Mouse (Mus musculus): ENCODE measurements around the gene Zbtb9.

Gene Zbtb9

DNA sequence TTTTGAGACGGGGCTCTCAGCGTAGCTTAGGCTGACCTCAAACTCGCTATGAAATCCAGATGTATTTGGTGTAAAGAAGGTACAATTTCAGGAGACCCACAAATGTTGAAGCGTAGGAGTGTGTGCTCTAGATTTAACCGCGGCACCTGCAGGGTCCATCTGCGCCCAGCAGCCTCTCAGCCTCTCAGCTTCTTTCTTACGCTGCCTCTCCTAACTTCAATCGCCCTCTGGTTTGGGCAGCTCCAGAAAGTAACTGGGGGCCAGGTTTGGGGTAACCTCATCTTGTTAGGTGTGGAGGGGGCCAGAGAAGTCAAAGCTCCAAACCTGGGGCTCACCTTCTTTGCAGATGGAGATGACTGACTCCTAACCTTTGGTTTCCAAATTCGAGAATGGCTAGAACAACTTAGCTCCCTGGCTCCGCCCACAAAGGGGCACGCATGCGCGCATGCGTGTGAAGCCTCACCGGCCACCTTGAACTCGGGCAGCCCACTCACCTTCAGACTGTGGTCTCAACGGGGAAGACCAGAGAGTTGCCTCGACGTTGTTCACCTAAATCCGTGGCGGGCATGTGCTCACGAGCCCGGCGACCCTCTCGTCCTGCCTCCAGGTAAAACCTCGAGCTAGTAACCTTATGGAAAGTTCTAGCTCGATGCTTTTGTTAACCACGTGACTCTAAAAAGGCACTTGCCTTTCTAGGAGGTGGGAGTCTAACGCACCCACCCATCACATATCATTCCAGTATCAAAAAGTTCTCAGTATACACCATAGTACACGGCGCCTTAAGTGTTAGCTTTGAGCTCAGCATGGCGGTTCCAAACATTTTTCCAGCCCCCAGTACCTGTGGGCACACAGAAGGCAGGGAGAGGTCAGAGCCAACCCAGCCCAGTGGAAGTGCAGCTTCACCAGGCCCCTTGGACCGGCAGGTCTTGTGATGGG, 44.9 kb downstream of the Zbtb9 start:
- peak; percentile 84 to 91 for DNase-seq

DNA sequence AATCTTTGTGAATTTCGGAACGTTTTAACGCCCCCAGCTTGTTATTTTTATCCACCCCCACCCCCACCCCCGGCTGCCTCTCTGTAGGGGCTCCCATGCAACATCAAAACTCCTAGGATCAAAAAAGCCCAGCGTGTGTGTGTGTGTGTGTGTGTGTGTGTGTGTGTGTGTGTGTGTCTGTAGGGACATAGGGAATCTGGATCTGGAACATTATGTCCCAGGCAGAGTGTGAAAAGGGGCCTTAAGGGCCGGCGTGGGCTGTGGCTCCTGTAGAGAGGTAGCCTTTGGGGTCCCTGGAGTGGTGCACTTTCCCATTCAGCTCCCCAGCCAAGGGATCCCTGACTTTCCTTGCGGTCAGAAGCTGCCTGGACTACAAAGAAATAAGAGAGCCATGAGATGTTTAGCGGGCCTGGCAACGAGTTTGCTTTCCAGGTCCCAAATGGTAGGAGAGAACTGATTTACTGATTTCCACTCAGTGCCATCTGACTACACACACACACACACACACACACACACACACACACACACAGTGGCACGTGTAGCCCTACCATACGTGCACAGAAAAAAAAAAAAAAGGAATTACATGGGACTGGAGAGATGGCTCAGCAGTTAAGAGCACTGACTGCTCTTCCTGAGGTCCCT, 45.7 kb downstream of the Zbtb9 start:
- no peak for DNase-seq

DNA sequence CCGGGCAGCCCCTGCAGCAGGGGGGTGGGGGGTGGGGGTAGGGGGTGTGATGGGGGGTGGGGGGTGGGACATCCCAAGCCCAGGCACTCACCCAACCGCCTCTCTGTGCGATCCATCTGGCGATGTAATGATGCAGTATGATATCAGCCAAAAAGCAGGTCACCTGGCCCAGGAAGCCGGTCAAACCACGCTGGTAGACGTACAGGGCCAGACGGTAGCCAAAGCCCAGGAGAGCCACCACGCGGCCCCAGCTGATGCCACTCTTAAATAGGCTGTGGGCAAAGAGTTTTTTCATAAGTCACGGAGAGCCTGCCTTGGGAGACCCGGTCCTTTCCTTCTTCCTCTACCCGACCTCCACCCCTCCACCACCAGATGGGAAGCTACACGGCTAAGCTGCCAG, 48.1 kb downstream of the Zbtb9 start:
- DNase-seq = no peak

DNA sequence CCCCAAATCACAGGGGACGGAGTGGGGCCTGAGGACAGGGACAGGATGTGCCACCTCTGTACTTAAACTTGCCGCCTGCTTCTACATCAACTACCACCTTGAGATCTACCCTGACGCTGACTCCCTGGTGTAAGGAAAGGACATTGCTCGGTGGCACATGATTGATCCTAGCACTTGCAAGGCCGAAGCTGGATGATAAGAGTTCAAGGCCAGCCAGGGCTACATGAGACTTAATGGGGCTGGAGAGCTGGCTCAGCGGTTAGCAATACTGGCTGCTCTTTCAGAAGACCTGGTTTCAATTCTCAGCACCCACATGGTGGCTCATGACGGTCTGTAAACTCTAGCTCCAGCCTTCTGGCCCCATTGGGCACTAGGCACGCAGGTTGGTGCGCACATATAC, 48.8 kb downstream of the Zbtb9 start:
- DNase-seq = no peak

GRCm38 (mm10) chr17:27023342-27023741, 50.4 kb downstream of the Zbtb9 start:
- no peak for DNase-seq

DNA sequence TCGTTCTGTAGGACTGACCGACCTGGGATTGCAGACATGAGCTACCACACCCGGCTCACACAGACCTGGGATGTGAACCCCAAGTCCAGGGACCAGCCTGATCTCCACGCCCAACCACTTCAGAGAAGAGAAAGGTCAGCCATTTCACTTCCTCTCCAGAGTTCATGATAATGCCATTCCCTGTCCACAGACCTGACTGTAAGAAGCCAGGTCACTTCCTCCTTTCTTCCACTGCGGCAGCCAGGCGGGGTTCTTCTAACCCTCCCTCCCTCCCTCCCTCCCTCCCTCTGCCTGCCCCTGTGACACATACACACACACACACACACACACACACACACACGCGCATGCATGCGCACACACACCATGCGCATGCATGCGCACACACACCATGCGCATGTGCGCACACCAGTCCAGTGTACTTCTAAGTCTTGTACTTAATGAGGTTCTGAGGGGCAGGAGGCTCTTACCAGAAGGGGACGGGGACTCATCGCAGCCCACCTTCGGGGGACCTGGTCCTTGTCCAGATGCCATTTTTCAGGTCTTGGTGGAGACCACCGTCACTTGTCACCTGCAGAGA, 52.4 kb downstream of the Zbtb9 start:
- no peak for DNase-seq

DNA sequence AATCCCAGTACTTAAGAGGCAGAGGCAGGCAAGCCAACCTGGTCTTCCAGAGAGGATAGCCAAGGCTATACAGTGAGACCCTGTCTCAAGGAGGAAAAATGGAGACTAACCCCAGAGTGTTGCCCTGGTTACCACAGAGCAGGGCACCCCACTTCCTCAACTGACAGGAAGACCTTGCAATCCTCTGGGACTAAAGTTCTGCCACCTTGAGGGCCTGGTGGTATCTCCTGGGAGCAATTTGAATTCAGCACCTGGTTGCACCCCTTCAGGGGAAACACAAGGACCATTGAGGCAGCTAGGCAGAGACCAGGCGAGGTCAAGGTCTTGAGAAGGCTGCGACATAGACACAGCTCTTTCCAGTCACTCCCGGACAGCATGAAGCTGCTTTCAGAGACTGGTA, 53.0 kb downstream of the Zbtb9 start:
- no peak for DNase-seq

- peak; percentile 39 for DNase-seq
These were observed 54.7 kb downstream of the Zbtb9 start for GRCm38 (mm10) chr17:27027460-27028283.

- DNase-seq = peak; percentile 89 to 93
These were observed 55.4 kb downstream of the Zbtb9 start for GRCm38 (mm10) chr17:27028284-27028795.

- no peak for DNase-seq
These were observed 55.9 kb downstream of the Zbtb9 start, which contains the start of gene Bak1 for GRCm38 (mm10) chr17:27028909-27029308. TSS of gene Bak1 (minus strand) at chr17:27029009.

GRCm38 (mm10) chr17:27029431-27029830, 56.5 kb downstream of the Zbtb9 start:
- DNase-seq = no peak

GRCm38 (mm10) chr17:27030896-27031295, 57.9 kb downstream of the Zbtb9 start:
- DNase-seq = no peak

DNA sequence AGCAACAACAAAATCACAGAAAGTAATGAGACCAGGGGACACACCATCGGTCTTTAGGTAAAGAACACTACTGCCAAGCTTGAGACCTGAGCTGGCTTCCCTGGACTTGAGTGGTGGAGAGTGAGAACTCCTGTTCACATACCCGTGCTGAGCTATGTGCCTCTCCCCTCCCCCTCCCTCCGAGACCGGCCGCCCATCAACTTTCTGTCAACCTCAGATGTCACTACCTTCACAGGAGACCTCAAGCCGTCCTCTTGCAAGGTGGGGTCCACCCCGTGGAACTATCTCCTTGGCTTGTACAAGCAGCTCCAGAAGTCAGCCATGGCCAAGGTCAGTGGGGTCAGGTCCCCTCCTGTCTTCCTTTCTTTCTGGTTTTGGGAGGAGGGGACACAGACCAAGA, 59.4 kb downstream of the Zbtb9 start:
- no peak for DNase-seq

DNA sequence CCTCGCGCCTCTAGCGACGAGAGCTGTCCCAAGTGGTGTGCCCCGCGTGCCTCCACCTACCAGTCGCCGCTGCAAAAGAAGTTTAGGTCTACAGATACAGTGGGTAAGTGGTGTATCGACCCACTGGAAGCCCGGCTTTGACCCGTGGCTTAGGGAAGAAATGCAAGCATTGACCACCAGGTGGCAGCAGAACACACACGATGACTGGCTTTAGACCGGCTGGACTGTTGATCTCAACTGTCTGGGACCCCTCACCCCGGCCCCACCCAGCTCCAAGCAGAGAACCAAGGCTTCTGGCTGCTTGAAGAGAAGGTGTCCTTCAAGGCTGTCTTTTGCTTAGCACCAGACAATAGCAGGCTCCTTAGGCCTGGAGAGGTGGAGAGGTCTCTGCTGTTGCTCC, 59.9 kb downstream of the Zbtb9 start:
- peak; percentile 48 to 83 for DNase-seq

DNA sequence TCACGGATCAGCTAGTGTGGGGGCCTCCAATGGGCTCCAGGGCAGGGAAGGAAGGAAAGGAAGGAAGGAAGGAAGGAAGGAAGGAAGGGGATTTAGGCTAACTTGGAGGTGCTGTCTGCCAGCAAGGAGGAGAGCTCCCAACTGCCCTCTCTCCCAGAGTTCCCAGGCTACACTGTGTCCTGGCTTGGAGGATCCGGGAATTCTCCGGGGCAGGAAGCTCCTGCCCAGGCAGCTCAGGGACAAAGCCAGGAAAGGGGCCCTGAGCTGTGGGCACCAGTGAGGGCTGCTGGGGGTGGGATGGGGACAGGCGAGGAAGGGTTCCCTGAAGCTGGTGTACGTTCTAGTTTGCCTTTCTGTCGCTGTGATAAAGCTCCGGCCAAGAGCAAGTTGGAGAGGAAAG, 63.5 kb downstream of the Zbtb9 start:
- DNase-seq = no peak

DNA sequence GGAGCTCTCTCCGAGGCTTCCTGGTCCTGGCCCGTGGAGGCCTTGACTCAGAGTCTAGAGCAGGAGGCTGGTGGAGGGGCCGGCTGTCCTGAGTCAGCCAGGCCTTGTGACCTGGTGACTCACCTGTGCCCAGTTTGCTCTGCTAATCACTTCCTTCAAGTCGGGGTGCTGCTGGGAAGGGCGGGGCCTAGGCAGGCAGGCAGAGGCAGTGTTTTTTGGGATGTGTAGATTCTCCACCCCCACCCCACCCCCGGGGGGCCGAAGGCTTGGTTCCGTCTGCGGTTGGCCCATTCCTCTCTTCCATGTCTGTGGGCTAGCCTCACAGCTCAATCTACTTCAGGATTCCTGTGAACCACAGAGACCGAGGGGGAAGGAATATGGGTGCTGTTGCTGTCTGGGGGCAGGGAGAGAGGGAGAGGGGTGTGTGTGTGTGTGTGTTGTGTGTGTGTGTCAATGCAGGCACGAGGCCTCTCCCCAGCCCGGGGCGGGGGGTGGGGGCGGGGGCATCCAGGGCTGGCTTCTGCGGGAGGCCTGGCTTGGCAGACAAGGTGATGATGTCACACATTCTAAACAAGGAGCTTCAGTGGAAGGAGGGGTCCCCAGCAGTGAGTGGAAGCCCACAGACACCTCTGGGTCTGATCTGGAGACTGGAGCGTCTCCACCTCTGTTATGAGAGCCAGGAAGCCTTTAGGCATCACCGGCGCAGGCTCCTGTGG, 65.5 kb downstream of the Zbtb9 start:
- DNase-seq = no peak

DNA sequence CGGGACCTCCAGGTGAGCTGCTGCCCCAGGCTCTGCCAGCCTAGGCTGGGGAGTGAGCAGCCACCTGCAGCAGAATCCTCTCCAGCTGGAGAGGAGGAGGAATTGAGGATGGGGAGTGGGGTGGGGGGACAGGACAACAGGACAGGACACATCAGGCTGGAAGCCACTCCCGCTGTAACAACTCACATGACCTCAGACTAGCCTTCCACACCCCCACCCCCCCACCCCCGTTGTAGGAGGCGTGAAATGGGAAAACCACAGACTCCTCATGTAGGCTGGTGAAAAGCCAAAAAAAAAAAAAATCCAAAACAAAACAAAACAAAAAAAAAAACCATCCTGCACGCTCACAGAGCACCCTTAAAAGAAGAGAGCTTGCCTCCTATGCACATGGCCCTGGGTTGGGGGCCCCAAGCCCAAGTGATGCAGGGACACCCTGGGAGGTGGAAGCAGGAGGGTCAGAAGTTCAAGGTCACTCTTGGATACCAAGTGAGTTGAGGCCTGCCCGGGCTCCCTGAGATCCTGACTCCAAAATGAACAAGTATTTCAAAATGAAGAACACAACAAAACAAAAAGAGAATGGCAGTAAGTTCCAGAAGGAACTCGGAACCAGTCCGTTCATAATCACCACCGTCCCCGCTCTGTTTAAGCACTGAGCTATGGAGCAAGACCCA, 66.6 kb downstream of the Zbtb9 start:
- no peak for DNase-seq

- peak; percentile 60 to 67 for DNase-seq
These were observed 67.5 kb downstream of the Zbtb9 start for GRCm38 (mm10) chr17:27040304-27041045.

DNA sequence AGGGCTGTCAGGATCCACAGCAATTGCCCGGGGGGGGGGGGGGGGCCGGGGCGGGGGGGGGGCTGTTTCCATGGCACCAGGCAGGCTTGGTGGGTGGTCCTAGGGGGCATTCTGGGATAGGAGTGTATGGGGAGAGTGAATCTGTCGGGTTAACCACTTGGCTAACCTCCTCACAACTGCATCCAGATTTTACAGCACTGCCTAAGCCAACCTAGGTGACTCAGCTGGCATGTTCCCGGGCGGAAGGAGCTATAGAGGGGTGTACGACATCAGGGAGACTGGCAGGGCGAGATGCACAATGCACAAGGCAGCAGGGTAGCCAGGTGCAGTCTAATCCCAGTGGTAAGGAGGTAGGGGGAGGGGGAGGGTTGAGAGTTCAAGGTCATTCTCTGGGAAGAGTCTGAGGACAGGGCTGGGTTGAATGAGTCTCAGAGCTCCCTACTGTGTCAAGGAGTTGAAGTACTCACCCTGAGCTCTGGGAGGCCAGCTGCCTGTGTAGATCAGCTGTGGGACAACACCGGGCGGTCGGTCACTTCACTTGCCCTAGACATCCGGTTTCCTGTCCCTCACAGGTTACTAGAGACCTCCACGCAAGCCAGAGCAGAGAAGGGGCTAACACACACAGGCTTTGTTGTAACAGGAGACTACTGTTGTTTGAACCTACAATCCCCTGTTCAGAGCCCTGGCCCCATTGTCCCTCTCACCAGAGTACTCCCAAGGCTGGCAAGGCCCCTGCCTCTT, 68.2 kb downstream of the Zbtb9 start:
- DNase-seq = no peak

DNA sequence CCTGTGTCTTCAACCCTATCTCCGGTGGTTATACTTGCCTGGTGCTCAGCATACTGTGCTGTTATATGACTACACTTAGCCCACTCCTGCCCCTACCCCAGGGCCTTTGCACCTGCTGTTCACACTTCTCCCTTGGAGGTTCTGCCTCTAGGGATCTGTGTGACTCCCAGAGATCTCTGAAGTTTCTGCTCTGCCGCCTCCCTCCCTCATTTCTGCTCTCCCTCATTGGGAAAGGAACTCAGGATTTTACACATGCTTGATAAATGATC, 68.8 kb downstream of the Zbtb9 start:
- no peak for DNase-seq

Measured in kidney, adult 8-10 months (tissue).